Mouse (Mus musculus) adipocyte (in vitro differentiated cells): ENCODE data around the gene Gm13723.

Experiments
- DNase-seq: peaks from one replicate; pipeline ENCODE4 v3.0.0-alpha.2; 2016; ENCODE audit warnings: low spot score

Gene Gm13723

DNA sequence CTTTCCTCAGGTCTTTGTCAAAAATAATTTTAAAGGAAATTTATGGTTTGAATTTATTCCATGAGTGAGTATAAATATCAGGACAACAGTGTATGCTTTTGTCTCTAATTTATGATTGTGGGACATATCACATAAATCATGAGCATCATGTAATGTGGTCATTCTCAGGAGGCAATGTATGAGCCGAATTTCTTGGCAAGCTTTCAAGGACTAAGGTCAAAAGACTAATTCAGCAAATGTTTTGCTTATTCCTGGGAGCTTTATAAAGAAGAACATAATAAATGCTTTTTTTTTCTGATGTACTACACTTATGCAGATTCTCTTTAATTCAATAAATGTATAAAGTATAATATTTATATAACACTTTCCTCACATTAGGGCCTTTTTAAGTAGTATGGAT is at the start of gene Gm13723:
Gene Gm13723, minus strand, starts transcription at position 101 of the 400 bp plus-strand sequence.
- DNase-seq, result no peak

DNA sequence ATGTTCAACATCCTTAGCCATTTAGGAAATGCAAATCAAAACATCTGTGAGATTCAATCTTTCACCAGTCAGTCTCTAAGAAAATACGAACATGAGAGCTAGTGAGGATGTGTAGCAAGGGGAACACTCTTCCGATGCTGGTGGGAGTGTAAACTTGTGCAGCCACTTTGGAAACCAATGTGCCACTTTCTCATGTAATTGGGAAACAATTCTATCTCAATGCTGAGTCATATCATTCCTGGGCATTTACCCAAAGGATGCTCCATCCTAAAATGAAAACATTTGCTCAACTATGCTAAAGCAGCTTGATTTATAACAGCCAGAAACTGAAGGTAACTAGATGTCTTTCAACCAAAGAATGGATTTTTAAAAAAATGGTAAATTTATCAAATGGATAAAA is 31.0 kb upstream of the Gm13723 start:
- DNase-seq, result no peak

DNA sequence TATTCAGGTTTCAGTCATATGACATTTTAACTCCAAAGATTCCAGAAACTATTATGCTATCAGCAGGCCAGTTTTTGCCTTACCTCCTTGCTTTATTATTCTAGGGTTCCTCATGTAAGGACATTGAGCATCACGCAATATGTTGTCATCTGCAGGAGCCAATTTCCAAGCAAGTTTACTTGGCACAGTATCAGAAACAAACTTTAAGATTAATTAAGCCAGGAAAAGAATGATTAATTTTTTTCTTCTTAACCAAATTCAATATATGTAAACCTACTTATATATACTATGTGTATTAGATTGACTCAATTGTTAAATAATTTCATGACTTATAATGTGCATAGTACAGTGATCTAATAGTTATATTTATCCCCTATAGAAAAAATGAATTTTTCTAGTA is 17.5 kb upstream of the Gm13723 start, which contains the start of gene Olfr1097:
Gene Olfr1097, minus strand, starts transcription at position 101 of the 400 bp plus-strand sequence.
- no peak for DNase-seq

DNA sequence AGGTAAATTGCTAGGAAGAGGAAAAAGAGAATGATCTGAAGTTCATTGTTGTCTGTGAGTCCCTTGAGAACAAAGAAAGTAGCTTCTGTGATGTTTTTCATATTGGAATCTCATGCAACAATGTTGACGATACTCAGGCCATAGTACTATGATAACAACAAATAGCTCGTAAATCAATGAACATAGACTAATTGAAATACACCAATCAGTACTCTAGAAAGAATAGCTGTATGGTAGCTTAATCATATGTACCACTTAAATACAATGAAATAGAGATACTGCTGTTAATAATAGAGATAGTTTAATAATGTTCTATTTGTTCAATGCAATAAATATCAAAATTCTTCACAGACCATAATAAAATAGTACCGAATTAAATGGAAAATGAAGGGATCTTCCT is 23.0 kb downstream of the Gm13723 start, which contains the start of gene Olfr1095:
Gene Olfr1095, minus strand, starts transcription at position 101 of the 400 bp plus-strand sequence.
- no peak for DNase-seq

DNA sequence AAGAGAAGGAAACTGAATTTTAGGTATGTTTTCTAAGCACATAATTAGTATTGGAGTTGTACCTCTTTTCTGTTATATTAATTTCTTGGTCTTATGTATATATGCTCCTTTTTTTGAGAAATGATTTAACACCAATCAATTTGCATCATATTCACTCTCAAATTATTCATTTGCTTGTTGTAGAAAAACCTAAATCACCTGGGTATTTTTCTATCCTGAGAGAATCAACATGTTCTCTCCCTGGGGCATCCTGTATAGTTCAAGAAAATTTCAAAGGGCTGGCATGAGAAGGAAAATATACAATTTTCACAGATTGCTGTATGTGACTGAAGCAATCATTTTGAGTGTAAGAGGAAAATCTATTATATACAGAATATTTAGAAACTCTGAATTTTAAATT is 50.2 kb downstream of the Gm13723 start, which contains the start of gene Olfr1094:
Gene Olfr1094, plus strand, starts transcription at position 301 of the 400 bp plus-strand sequence.
- DNase-seq, result no peak
